In genomic region chr16:76899083-76899482, GRCm38 (mm10) we compare ENCODE assay signal across 9 mouse cellular contexts.
DNase-seq lines count a peak whose midpoint lies in the region; ATAC-seq lines count a peak whose summit lies in the region.
"Had no signal": no experiment of that assay in that cellular context is flagged by ENCODE, and none has a peak within 500 bp of the region (broad histone marks: within the 10 kb centered on the region; RNA-seq: fewer than 3 reads in every experiment).

No protein-coding gene starts in this region.

- peak; percentile 34 for DNase-seq in cerebellum, adult 9-10 months
- no peak for DNase-seq in cerebellum, adult 11 months
- DNase-seq in limb, embryonic 11.5 days (ENCODE audit: low spot score): peak; percentile 45
- DNase-seq in limb, embryonic 10.5 days (ENCODE audit: low spot score): no peak
- peak; percentile 26 for DNase-seq in MN1 (ENCODE audit: low spot score)
- DNase-seq in retina, embryonic 14.5 days (ENCODE audit: low spot score): peak; percentile 75
- DNase-seq in frontal cortex, postnatal 25 days (ENCODE audit: low spot score in 2 of 2): no peak

- H3K36me3 ChIP-seq in limb, embryonic 11.5 days (ENCODE audit: control insufficient read depth, insufficient read depth, low read length): no peaks in the 10 kb centered on the region
- H3K36me3 ChIP-seq in limb, embryonic 10.5 days: no peaks in the 10 kb centered on the region

- no peaks in the 10 kb centered on the region for H3K27me3 ChIP-seq in limb, embryonic 11.5 days (ENCODE audit: control insufficient read depth, insufficient read depth, low read length)
- no peaks in the 10 kb centered on the region for H3K27me3 ChIP-seq in limb, embryonic 10.5 days (ENCODE audit: low read depth, poor library complexity, severe bottlenecking)
- H3K27me3 ChIP-seq: megakaryocyte, embryonic 14.5 days had no signal

- no peak overlapping the region for H3K27ac ChIP-seq in limb, embryonic 11.5 days (replicated peaks; ENCODE audit: low read depth, low read length)
- H3K27ac ChIP-seq in limb, embryonic 10.5 days: no peak overlapping the region

- no peaks in the 10 kb centered on the region; the same call in 1 of the 2 replicates for H3K4me1 ChIP-seq in limb, embryonic 11.5 days (ENCODE audit: control insufficient read depth, insufficient read depth, low read length)
- peaks cover 22% of the 10 kb centered on the region for H3K4me1 ChIP-seq in limb, embryonic 10.5 days
- H3K4me1 ChIP-seq: megakaryocyte, embryonic 14.5 days had no signal

- ATAC-seq in limb, embryonic 11.5 days (ENCODE audit: insufficient number of reproducible peaks, low FRiP score, low TSS enrichment, low read depth): no peak
- ATAC-seq in granulocyte monocyte progenitor cell, adult 5-6 weeks (replicated peaks; ENCODE audit: poor library complexity, severe bottlenecking): peak; percentile 70

- no peak overlapping the region for H3K9ac ChIP-seq in limb, embryonic 11.5 days (ENCODE audit: low read length)

- no peak overlapping the region for H3K4me3 ChIP-seq in limb, embryonic 11.5 days (ENCODE audit: low read depth, low read length)
- H3K4me3 ChIP-seq in limb, embryonic 10.5 days: no peak overlapping the region
- H3K4me3 ChIP-seq: megakaryocyte, embryonic 14.5 days had no signal

- no peaks in the 10 kb centered on the region for H3K9me3 ChIP-seq in limb, embryonic 11.5 days (ENCODE audit: control insufficient read depth, low read length)
- H3K9me3 ChIP-seq in limb, embryonic 10.5 days (replicated peaks): no peaks in the 10 kb centered on the region
- H3K9me3 ChIP-seq: megakaryocyte, embryonic 14.5 days had no signal

- WGBS in limb, embryonic 11.5 days: 19% methylated on average over 7 of the region's 7 CpGs
- 23% methylated on average over 7 of the region's 7 CpGs for WGBS in limb, embryonic 10.5 days

- H3K4me2 ChIP-seq in limb, embryonic 11.5 days (ENCODE audit: low read depth, severe bottlenecking): no peak overlapping the region

Comparison
In these comparisons a context has a peak if more than half of its experiments do, and no peak if none do; other contexts are left out.
1. DNase-seq: peak in cerebellum, adult 9-10 months (single experiment), limb, embryonic 11.5 days (single experiment), MN1 (single experiment) and retina, embryonic 14.5 days (single experiment); none in cerebellum, adult 11 months (single experiment), limb, embryonic 10.5 days (single experiment) and frontal cortex, postnatal 25 days (0 of 2).